Mouse (Mus musculus) neutrophil, adult 83 days (primary cell): ENCODE data around the gene Blzf1. TPM values are rescaled to one million over a fixed set of nuclear protein-coding genes. Genes with fewer than 3 reads are reported as not detected.

Experiments used
- total RNA-seq, 2 experiments: library from RNA; stranded (reverse); gene quantifications; one replicate each; pipeline ENCODE4 v1.2.4; 2023

Gene Blzf1
- total RNA-seq: 10 to 100 TPM; 12.4 to 13.2 TPM

GRCm38 (mm10) chr1:164307124-164307751, at the start of gene Blzf1:
TSS of gene Blzf1 (minus strand) at chr1:164307489.

DNA sequence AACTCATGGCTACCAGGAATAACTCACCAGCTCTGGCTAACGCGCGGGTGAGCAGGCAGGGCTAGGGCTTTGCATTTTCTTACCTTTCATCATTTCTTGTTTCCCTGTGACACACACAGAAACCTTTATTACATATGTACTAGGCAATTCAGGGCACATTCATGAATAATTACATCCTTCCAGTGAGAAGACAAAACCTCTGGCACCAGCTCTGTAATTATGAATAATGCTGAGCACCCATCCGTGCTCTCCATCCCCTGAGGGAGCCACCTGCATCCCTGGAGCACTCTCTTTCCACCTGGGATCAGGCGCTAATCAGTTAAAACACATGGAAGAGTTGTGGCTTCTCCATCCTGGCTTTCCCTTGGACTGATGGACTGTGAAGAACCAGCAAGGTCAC, 3.5 kb downstream of the Blzf1 start, which contains the start of gene Nme7:
Gene Nme7, plus strand, starts transcription at position 301 of the 400 bp plus-strand sequence.

GRCm38 (mm10) chr1:164275455-164275954, 31.8 kb downstream of the Blzf1 start, which contains the start of gene Ccdc181:
TSS of gene Ccdc181 (plus strand) at chr1:164275585.

DNA sequence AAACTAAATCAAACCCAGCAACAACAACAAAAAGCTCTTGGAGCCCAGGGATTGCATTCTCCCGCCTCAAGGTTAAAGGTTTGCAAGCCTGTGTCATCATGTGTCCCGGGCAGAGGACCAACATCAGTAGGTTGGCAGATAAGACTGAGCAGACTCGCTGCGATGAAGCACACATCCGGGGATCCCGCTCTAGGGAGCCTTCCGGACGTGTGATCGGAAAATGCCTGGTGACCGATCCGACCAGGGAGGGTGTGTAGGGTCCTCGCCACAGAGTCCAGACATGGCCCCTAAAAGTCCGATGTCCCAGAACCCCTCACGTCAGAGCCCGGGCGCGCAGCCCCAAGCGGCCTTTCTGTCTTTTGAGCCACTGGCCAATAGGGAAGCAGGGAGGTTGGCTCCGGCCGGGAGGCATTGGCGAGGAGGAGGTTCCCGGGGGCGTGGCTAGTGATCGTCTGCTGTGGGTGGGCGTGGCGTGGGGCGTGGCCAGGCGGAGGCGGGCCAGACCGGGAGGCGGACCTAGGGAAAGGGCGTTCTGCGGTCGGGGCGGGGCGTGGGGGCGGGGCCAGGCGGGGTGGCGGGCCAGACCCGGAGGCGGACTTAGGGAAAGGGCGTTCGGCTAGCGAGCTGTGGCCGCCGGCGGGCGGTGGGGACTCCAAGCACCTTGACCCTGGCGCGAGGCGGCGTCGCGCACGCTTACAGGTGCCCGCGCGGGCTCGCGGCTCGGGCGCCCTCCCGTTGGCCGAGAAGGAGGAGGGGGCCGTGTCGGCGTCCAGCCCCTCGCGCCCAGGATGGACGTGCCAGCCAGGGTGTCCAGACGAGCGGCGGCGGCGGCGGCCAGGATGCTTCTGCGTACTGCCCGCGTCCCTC, 58.6 kb downstream of the Blzf1 start, which contains the start of gene Slc19a2:
Gene Slc19a2, plus strand, starts transcription at position 582 of the 867 bp plus-strand sequence.

Other genes with a start within 250 kb of the Blzf1 start
- gene Sell, start 245.5 kb downstream of the Blzf1 start, total RNA-seq: 100 to 1,000 TPM; 498 to 511 TPM
- gene Selp, start 192.2 kb downstream of the Blzf1 start, total RNA-seq: 10 to 100 TPM in 1 of 2 experiments, 1 to 10 TPM in 1; 8.2 to 10.7 TPM
- gene F5, start 155.7 kb downstream of the Blzf1 start, total RNA-seq: 10 to 100 TPM; 61.9 to 68.1 TPM
- 1 to 10 TPM; 3.1 to 7.2 TPM for gene Slc19a2, start 58.4 kb downstream of the Blzf1 start, total RNA-seq
- gene Ccdc181, start 31.9 kb downstream of the Blzf1 start, total RNA-seq: 1 to 10 TPM; 4.2 to 4.7 TPM
- gene Nme7, start 3.4 kb downstream of the Blzf1 start, total RNA-seq: 10 to 100 TPM in 1 of 2 experiments, 1 to 10 TPM in 1; 7.9 to 10.3 TPM
- gene Atp1b1, start 150.9 kb upstream of the Blzf1 start, total RNA-seq: 1 to 10 TPM; 6.5 to 6.7 TPM